Mouse (Mus musculus) thymus, adult 18-20 months (tissue): ENCODE data around the gene Zc3h18.

Source experiments
- DNase-seq, 2 experiments: peaks; one replicate each; pipeline ENCODE4 v3.0.0; 2022; ENCODE audit warnings: mixed read lengths in 2 of 2

Zc3h18 gene

GRCm38 (mm10) chr8:122437708-122438331, 61.4 kb downstream of the Zc3h18 start:
- DNase-seq = no peak

- no peak for DNase-seq
Measured at GRCm38 (mm10) chr8:122439336-122439735, 62.9 kb downstream of the Zc3h18 start.

- no peak for DNase-seq
Measured at GRCm38 (mm10) chr8:122441326-122441725, 64.9 kb downstream of the Zc3h18 start.

- no peak for DNase-seq
Measured at GRCm38 (mm10) chr8:122442356-122442755, 65.9 kb downstream of the Zc3h18 start.

- DNase-seq = no peak
Measured at GRCm38 (mm10) chr8:122442781-122443180, 66.4 kb downstream of the Zc3h18 start.

GRCm38 (mm10) chr8:122443262-122444006, 67.0 kb downstream of the Zc3h18 start, which contains the start of gene Mvd:
TSS of gene Mvd (minus strand) at chr8:122443422.
- peak; percentile 98 to 99 for DNase-seq

- DNase-seq = peak in 1 of 2 experiments; percentile 51
Measured at GRCm38 (mm10) chr8:122444058-122444748, 67.8 kb downstream of the Zc3h18 start.

GRCm38 (mm10) chr8:122445203-122445602, 68.8 kb downstream of the Zc3h18 start:
- DNase-seq = no peak

GRCm38 (mm10) chr8:122451161-122451703, 74.8 kb downstream of the Zc3h18 start:
- no peak for DNase-seq

GRCm38 (mm10) chr8:122452154-122452553, 75.7 kb downstream of the Zc3h18 start:
- no peak for DNase-seq

- no peak for DNase-seq
Measured at GRCm38 (mm10) chr8:122454409-122454808, 78.0 kb downstream of the Zc3h18 start.

- no peak for DNase-seq
Measured at GRCm38 (mm10) chr8:122457171-122457570, 80.8 kb downstream of the Zc3h18 start.

GRCm38 (mm10) chr8:122459218-122459900, 83.0 kb downstream of the Zc3h18 start:
- peak in 1 of 2 experiments; percentile 66 for DNase-seq

- peak in 1 of 2 experiments; percentile 58 for DNase-seq
Measured at GRCm38 (mm10) chr8:122459990-122460389, 83.6 kb downstream of the Zc3h18 start.

GRCm38 (mm10) chr8:122460524-122461472, 84.4 kb downstream of the Zc3h18 start, which contains the start of gene Snai3:
TSS of gene Snai3 (minus strand) at chr8:122460733.
- peak; percentile 71 to 77 for DNase-seq

GRCm38 (mm10) chr8:122461473-122462148, 85.2 kb downstream of the Zc3h18 start:
- DNase-seq = no peak

- no peak for DNase-seq
Measured at GRCm38 (mm10) chr8:122462510-122462909, 86.1 kb downstream of the Zc3h18 start.

- DNase-seq = peak; percentile 49 to 72
Measured at GRCm38 (mm10) chr8:122463651-122464640, 87.5 kb downstream of the Zc3h18 start.

- DNase-seq = no peak
Measured at GRCm38 (mm10) chr8:122464985-122465384, 88.6 kb downstream of the Zc3h18 start.
